Mouse (Mus musculus) C3H10T1/2 (cell line): ENCODE data around the gene Tbc1d7. TPM values are rescaled to one million over a fixed set of nuclear protein-coding genes. Genes with fewer than 3 reads are reported as not detected.

ENCODE experiments used
- polyA plus RNA-seq, 2 experiments: library from polyadenylated mRNA; unstranded; fragments of >200 nt; fragmentation: generic; extraction: Trizol; gene quantifications; one replicate each; pipeline ENCODE4 v1.2.1; 2012; ENCODE audit warnings: missing spikeins in 2 of 2

The Tbc1d7 gene
- polyA plus RNA-seq = 10 to 100 TPM; 29.3 to 42.9 TPM

DNA sequence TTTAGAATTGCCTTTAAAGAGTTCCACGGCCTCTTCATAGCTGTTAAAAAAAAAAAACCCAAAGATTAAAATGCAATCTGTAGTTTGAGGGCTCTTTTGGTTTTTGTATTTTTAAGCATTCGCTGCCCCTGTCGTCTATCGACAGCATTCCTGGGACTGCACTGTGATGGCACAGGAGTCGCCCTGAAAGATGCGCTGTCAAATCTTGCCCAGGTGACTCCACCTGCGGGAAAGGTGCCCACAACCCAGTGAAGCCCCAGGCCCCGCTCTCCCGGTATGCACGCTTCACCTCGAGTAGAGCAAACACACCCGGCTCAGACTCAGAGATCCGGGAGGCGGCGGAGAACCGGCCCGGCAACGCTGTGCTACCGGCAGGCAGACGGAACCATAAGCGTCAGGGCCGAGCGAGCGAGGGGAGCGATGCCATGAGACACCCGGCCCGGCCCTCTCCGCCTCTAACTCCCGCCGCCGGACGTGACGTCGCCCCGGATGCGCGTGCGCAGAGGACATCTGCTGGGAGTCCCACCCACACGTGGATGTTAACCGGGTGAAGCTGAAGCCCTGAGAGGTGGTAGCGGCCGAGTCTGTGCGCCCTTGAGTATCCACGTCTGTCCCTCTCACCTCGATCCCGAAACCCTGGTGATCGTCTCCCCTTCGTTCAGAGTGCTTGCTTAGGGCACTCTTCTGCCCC, at the start of gene Tbc1d7:
TSS of gene Tbc1d7 (minus strand) at position 482 of the 691 bp plus-strand sequence.

Other genes starting within 250 kb of the Tbc1d7 start
- gene Gfod1, start 132.7 kb upstream of the Tbc1d7 start, polyA plus RNA-seq = 1 to 10 TPM; 1.9 to 2.1 TPM
- 10 to 100 TPM in 1 of 2 experiments, 1 to 10 TPM in 1; 3.3 to 13.1 TPM for gene Sirt5, start 194.0 kb upstream of the Tbc1d7 start, polyA plus RNA-seq
- gene Nol7, start 226.9 kb upstream of the Tbc1d7 start, polyA plus RNA-seq = 10 to 100 TPM; 11.7 to 78.8 TPM